Mouse (Mus musculus) kidney, postnatal 10 days (tissue): ENCODE results near the gene Wdr35.

Experiments used
- DNase-seq: peaks from one replicate; pipeline ENCODE4 v3.0.0; 2021; ENCODE audit warnings: mixed read lengths

The Wdr35 gene

DNA sequence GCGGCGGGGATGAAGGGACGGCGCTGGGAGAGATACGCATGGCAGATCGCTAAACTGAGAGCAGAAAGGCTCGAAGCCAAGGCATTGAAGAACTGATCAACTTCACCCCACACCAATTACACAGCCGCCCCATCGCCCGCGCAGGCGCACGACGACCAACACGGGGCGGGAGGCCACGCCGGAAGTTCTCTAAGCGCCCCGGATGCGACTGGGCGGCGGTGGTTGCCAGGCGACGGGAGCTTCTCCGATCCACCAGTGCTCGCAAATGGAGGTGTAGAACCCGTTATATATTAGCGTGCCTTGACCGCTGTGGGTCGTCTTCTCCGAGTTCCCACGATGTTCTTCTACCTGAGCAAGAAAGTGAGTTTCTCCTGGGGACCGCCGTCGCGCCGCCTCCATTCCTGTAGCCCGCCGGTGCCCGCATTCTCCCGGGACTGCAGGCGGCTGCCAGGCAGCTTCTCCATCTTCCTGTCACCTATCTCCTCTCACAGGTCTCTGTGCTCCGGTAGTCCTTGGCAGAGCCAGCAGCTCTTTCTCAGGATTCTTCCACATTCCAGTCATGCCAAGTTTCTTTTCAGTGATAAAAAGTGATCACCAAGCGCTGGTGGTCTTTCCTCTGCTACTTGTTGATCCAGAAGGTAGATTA, at the start of gene Wdr35:
TSS of gene Wdr35 (plus strand) at position 73 of the 646 bp plus-strand sequence.
- DNase-seq, result peak; percentile 93

DNA sequence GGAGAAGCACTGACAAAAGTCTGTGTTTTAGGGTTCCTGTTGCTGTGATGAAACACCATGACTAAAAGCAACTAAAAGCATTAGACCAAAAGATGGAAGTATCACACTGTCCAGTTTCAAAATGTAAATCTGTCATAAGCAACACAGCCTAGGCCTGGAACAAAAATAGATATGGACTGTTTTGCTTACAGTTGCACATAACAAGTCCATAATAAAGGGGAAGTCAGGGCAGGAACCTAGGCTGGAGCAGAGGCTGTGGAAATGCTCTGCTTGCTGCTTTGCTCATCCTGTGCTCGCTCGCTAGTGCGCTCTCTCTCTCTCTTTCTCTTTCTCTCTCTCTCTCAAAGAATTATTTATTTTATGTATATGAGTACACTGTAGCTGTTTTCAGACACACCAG, 46.0 kb upstream of the Wdr35 start:
- DNase-seq, result no peak

DNA sequence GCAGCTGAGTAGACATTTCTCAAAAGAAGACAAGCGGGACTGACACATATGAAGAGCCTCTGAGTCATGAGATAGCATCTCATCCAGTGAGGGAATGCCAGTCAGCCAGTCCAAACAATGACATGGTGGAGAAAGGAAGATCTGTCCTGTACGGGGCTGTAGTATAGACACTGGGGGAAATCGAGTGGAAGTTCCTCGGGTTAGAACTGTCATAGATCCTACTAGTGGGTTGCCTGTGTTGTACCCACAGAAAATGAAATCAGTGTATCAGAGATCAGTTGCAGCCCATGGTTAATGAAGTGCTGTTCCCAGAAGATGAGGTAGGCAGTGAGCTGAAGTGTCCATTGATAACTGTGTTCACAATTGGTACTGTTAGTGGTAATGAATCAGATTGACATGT, 44.9 kb upstream of the Wdr35 start:
- DNase-seq, result no peak

DNA sequence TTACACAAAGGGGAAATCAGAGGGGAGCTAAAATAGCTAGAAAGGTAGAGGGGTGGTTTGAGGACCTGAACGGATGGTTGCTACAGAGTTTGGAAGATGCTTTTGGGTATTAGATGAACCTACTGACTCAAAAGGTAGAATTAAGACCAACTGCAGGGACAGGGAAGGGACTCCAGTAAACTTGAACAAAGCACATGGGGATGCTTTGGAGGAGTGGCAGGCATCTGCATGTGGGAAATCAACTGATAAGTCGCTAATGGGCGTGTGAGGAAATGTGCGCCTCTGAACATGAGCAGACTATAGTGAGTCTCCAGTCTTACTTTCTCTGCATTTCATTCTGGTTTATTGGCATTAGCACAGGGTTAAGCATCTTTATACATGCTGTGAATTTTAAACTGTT, 42.6 kb upstream of the Wdr35 start:
- no peak for DNase-seq

DNA sequence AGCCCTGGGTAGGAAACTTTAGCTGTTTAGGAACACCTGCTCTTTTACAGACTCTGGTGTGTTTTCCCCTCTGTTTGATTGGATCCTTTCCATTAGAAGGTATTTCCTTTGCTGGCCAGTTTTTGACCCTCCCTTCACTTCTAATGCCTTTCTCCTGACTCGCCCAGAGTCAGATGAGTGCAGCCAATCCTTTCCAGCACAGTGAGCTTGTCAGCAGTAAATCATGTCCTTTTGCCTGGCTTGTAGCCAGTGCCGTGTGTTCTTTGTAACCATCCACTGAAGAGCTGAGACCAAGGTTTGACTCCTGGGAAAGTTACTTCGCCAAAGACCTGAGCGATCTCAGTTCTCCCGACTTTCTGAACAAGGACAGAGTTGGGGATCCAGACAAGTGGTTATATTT, 38.3 kb upstream of the Wdr35 start:
- DNase-seq, result peak; percentile 82

DNA sequence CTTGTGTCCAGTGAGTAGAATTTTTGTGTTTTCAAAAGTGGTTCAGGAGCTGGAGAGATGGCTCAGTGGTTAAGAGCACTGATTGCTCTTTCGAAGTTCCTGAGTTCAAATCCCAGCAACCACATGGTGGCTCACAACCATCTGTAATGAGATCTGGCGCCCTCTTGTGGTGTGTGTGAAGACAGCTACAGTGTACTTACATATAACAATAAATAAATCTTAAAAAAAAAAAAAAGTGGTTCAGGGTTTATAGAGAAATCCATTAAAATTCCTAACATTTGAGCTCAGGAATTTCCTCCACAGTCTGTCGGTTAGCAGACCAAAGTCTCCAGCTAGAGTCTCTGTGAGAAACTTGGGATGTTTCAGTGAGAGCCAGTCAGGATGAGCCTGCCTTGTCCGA, 37.5 kb upstream of the Wdr35 start:
- DNase-seq, result peak; percentile 57

DNA sequence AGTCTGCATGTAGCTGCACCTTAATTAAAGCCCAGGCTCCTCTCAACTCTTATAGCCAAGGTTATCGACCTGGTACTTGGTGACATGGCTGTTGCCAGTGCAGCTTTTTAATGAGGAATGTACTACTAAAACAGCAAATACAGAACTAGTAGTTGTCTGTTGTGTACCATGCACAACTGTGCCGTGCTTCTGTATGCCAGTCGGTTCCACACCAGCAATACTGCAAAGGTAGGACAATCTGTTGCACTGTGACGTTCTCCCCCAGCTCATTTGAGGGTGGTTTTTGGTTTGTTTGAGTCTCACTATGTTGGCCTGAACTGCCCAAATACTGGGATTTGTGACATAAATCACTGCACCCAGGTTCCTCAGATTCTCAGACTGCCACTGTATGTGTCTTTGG, 34.2 kb upstream of the Wdr35 start:
- DNase-seq, result no peak

DNA sequence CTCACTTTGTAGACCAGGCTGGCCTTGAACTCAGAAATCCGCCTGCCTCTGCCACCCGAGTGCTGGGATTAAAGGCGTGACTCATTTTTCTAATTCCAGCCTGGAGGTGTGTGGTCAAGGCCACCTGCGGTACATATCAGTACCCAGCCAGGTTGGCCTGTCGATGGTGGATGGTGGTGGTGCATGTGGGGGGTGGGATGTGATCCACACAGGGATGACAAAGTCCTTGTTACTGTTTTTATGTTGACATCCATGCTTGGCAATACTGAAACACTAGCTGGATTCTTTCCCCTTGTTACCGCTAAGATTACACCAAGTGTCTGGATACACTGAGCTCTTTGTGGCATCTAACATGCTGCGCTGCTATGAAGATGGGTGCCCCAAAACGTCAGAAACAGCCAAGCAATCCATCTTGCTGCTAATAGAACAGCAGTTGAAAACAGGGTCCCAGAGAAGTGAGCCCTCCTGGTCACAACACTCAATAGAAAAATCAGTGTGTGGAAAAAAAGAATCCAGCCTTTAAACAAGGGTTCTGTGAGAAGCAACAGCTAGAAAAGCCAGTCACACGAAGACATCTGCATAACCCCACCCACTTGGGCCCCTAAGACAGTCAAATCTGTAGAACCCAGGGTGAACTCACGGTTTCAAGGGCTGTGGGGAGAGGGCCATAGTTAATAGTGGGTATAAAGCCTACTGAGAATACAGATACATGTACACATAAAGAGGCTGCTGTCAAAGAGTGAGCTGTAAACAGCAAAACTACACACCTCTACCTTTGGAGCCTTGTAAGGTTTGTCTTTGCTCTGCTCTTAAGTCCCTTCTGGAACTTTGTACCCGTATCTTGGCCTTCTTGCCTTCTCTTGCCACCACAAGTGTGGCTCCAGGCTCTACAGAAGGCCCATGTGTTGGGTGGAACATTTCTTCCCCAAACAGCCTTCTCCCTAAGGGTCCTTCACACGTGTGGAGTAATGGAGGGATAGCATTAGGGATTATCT, 33.4 kb upstream of the Wdr35 start:
- no peak for DNase-seq

DNA sequence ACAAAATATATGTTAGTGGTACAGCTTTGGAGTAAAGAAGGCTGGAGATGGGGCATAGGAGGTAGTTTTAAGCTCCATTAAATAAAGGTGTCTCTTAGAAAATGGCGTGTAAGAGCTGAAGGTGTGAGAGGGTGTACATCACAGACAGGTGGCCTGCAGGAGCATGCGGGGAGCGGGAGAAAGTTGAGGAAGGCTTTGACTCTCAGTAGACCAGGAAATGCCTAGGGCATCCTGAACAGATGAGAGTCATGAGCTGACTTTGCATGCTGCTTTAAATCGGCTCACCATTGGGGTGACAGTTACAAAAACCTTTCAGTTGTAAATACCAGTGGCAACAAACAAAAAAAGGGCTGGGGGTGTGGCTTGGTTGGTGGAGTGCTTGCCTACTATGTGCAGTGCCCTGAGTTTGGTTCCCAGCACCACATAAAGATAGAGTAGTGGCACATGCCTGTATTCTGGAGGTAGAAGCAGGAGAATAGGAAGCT, 32.5 kb upstream of the Wdr35 start:
- DNase-seq, result no peak

DNA sequence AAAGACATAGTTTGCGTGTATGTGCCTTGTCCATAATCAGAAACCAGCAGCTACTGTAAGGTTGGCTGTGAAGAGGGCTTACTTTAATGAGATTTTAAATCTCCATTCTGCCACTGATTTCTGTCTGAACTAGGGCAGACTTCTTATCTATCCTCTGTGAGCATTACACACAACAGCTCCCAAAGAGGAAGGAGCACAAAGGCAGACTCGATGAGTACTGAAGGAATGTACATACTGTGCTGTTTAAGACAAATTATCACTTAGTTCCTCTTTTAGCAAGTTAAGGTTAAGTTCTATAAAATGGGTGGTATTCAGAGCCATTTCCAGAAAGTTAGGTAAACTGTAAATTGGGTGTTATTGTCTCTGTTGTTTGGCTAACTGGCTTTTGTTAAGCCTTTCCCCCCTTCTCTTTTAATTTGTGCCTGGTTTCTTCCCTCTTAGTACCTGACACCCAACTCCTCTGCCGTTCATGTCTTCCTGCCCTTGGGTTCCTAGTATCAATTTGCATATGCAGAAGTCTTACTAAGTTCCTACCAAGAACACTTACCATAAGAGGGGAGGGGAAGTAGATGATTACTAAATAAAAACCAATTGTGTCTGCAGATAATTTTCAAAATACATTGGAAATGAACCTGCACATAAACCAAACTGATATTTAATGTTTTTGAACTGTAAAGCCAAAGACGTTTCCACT, 31.8 kb upstream of the Wdr35 start:
- DNase-seq, result no peak

DNA sequence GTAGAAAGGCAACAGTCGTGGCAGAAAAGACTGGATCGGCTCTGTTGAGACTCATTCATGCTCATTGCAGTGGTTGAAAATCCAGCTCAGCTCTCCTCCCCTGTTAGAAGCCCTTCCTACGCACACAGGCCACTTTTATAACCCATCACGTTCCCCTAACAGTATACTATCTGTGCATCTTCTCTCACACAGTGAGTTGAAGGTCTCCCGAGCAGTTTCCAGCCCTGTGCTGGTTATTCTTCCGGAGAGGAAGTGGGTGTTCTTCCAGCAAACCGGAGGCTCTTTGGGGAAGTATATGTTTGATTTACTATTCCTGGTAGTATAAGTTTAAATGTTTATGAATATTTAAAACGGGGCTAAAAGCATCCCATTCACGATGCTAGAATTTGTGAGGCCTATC, 26.5 kb upstream of the Wdr35 start:
- DNase-seq, result no peak

DNA sequence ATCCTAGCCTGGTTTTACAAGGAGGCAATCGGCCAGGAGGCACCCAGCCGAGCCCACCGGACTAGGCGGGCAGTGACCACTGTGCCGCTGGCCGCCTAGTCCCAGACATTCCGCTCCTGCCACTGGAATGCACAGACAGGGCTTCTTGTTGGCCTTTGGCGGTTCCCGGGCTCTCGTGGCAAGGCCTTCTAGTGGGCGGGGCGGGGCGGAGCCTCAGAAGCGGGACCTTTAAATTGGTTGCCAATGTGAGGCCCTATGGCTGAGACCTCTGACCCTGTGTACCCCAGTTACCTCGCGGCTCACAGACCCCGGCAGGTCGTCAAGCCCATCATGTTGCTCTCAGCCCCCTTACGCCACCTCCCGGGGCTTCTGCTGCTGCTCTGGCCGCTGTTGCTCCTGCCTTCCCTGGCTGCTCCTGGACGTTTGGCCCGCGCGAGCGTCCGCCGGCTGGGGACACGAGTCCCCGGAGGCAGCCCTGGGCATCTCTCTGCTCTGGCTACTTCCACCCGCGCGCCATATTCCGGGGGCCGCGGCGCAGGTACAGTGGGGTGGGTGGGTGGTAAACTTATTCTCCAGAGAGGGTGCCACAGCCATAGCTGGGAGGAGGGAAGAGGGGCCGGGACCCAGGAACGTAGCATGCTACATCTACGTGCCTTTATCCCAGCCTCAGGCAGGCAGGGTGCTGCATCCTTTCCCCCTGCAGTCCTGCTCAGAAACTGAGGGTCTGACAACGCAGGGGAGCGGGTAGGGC, 25.8 kb upstream of the Wdr35 start, which contains the start of gene Matn3:
TSS of gene Matn3 (plus strand) at position 216 of the 751 bp plus-strand sequence.
- peak; percentile 86 for DNase-seq

DNA sequence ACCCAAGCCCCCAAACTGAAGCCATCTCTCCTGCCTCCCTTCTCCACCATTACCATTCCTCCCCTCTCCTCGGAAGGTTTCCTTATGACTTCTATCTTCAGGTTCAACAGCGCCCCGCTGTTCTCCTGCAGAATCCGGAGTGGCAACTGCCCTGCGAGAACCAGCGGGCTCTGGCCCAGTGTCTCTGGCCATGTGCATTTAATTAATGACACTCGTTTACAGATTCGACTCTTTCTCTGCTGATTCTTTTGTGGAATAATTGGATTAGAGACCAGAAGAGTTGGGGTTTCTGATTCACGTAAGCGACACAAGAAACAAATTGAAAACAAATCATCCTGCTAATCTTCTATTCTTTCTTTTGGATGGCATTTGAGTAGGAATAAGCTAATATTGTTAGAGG, 20.6 kb upstream of the Wdr35 start:
- DNase-seq, result no peak

DNA sequence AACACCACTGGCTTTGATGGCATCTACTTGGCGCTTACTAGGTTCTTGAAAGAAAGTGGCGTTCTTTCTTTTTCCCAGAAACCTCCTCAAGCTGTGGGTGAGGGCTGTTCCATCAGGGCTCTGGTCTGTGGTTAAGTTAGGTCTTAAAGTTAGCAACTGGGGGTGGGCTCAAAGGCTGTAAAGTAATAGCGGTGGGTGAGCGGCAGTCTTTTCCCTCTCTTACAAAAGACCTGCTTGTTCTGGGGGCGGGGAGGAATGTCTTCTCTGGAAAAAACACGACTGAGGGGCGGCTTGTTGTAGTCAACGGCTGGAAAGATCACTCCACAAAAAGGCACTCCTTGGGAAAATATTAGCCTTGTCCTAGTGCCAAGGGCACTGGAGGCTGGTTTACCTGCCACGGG, 19.5 kb upstream of the Wdr35 start:
- DNase-seq, result no peak

DNA sequence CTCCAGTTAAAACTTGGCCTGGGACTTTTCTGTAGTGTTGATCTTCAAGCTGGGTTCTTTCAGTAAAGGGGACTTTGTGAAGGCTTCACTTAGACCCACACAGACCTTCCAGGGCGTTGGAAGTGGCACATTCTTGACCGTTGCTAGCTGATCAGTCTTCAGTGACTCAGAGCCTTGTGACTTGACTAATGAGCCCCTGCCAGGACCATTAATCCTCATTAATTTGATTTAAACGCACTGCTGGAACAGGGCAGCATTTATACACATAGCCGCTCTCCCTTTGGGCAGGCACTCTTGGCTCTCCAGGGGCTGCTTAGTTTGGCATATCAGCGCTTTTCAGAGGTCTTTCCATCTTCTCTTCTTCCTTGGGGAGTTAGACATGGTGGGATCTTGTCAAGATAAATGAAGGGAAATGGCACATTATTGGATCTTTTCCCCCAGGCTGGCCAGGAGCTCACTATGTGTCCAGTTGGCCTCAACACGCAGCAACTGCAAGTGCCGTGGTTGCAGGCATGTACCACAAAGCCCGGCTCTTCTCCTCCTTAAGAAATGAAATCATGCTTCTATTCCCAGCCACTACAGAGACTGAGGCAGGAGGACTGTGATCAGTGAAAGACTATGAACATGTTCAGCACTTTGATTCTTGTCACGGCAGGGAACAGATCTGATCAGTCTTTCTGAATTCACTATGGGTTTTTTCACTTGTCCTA, 11.9 kb upstream of the Wdr35 start:
- DNase-seq, result peak; percentile 26

DNA sequence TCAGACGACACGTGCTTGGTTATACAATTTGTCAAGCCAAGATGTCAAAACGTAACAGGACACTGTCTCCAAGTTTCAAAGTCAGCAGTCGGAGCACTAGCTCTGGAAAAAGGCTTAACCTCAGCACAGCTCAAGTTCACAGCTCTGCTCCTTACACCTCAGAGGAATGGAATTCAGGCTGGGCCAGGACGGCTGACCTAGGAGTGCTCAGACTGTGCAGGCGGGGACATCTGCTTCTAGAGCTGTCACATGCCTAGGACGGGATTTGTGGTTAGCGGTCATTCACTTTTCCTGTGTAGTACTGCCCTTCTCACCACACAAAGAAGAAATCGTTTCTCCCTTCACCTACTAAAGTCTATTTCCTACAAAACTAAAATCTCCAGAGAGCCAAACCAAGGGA, 3.9 kb upstream of the Wdr35 start:
- DNase-seq, result peak; percentile 57

DNA sequence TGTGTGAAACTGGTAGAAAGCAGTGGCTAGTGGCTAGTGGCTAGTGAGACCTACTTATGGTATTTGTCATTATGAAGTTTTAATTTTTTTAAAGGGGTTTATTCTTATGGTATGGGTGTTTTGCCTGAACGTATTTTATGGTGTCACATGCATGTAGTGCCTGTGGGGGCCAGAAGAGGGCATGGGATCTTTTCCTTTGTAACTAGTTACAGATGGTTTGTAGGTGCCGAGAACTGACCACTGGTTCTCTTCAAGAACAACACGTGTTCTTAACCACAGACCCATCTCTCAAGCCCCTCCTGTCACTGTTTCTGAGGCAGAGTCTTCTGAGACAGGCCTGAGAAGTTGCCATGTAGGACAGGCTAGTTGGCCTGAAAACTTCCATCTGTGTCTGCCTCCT, 1.4 kb downstream of the Wdr35 start:
- DNase-seq, result no peak

DNA sequence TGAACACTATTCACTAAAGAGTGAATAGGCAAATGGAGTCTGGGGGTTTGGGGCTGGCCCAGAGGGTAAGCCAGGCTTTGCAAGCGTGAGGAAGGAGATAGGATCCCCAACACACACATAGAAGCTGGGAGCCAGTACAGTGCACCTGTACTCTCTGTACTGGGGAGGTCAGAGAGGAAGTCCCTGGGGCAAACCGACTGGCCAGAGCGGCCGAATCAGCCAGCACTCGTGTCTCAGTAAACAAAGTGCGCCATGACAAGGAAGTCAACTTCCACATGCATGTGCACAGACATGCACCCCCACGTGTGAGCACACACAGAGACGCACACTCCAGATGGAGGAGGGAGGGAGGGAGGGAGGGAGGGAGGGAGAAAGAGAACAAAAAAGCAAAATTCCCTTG, 19.5 kb downstream of the Wdr35 start:
- no peak for DNase-seq

DNA sequence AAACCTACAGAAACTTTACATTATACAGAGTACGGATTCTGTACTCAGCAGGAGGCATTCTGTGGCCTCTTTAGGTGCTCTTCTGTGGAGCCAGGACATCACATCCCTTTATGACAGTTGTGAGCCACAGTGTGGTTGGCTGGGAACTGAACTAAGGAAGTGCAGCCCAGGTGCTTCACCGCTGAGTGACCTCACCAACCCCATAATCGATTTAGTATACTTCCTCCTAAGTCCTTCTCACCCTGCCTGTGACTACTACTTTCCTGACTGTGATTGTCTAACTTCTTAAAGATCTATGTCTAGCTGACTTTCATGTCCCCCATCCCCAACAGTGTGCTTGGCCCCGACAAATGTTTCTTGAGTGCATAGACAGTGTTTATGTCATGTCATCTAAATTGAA, 24.6 kb downstream of the Wdr35 start:
- no peak for DNase-seq

DNA sequence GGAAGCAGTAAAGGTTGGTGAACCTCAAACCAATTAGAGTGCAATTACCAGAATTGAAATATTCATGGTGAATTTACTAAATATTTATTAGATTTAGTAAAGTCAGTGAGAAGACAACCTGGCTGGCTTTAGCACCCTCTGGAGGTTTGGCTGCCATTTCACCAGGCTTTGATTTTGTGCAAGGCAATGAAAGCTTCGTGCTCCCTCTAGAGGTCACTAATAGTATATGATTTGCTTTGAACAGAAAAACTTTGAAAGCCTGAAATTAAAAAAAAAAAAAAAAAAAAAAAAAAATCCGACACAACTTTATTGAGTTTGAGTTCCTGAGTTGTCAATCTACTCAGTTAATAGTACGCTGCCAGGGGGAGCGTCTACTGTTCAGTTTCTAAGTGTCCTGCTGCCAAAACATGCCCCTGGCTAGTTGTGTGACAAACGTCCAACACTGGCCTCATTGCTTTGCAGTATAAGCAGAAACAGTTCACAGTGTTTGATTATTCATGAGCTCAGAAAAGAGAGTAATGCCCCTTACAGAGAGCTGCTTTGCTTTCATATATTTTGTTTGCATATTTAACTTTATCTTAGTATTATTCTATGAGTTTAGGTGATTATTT, 28.5 kb downstream of the Wdr35 start:
- peak; percentile 73 for DNase-seq

DNA sequence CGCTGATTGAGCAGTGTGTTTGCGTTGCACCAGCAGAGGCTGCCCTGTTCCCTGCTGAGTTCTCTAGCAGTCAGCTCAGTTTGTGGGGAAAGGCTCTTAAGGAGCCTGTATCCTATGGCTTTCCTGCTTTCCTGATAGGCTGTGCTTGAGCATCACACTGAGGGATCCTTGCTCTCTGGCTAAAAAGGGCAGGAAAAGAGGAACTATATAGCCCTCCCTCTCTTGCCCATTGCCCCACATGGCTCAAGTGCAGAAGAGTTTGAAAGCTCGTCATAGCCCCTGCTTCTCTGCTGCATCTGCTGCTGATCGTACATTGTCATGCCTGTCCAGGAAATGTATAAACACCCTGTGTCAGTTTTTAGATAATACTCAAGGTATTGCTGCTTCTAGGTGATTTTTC, 33.5 kb downstream of the Wdr35 start:
- no peak for DNase-seq

DNA sequence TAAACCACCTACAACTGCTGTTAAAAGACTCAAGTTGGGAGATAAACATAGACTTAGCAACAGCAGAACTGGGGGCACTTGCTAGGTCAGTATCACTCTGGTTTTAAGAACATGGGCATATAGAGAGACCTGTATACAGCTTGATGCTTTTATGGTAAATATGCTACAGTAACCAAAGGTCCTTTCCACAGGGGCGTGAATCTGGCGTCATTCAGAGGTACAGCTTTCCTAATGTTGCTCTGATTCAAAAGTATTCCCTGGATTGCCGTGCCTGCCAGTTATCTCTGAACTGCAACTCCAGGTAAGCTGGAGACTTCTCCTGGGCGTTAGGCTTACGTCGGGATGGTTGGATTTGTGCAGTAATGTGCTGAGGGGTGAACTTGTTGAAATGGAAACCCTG, 34.1 kb downstream of the Wdr35 start:
- no peak for DNase-seq
